Mouse (Mus musculus) Patski (cell line): ENCODE results near the gene Cct6b. TPM values are rescaled to one million over a fixed set of nuclear protein-coding genes. Genes with fewer than 3 reads are reported as not detected.
"Not testable (repeated sequence)": the region's sequence is repeated elsewhere in the genome, so short reads cannot be mapped to it uniquely, and the experiment has no call there.

Experiments
- ATAC-seq: fragments of 100-300 bp; one replicate; pipeline ENCODE4 v1.8.0; 2021
- CTCF ChIA-PET: fragments of 350-600 bp; sonication (Branson Sonifier 250); formaldehyde crosslinking; loops from one replicate; lab custom pipeline; 2022; ENCODE audit warnings: inconsistent platforms; lab: Charles Lee
- POLR2A ChIA-PET: fragments of 350-600 bp; sonication (Branson Sonifier 250); formaldehyde crosslinking; loops from one replicate; lab custom pipeline; 2022; ENCODE audit warnings: antibody characterized with exemption, inconsistent platforms; lab: Charles Lee
- DNase-seq: peaks from one replicate; pipeline ENCODE4 v3.0.0-alpha.2; 2011; ENCODE audit warnings: low read depth, low spot score
- H3K27me3 ChIP-seq: fragments of 371-371 bp; one replicate; pipeline ENCODE4 v1.5.1; 2021
- CTCF ChIP-seq: fragments of 100-300 bp; IDR thresholded peaks from one replicate; pipeline ENCODE4 v1.5.1; 2021
- in situ Hi-C: fragments of 300-500 bp; cut with MboI; formaldehyde crosslinking; loops from 3 replicates; pipeline ENCODE4 v1.11.1; 2018; ENCODE audit warnings: low pct_unique_long_range_greater_than_20kb, mixed read lengths
- polyA plus RNA-seq: library from polyadenylated mRNA; unstranded; gene quantifications from one replicate; pipeline ENCODE4 v1.2.3, GENCODE M21; 2021

Gene Cct6b
- polyA plus RNA-seq, 1 experiment from 2014 or later = 0.47 TPM

- CTCF ChIA-PET = interaction anchor here (1.4 to 1.5 kb wide), 2 partner anchors 8 to 21 kb away, joined by 4 read pairs; no protein-coding TSS in a partner anchor
- POLR2A ChIA-PET = no interaction called here
- no peak for DNase-seq
- in situ Hi-C loops = no loop called here
- H3K27me3 ChIP-seq = peaks cover 25% of the 10 kb centered on the region
- TF ChIP-seq CTCF = no peak
- no peak for ATAC-seq
Observed at GRCm38 (mm10) chr11:82712681-82713080, 51.4 kb downstream of the Cct6b start.

- ChIA-PET POLR2A (no interaction called here), CTCF (no interaction called here)
- DNase-seq = no peak
- no peak for ATAC-seq
- in situ Hi-C loops = no loop called here
- no peak for TF ChIP-seq CTCF
- peaks cover 46% of the 10 kb centered on the region for H3K27me3 ChIP-seq
Observed at GRCm38 (mm10) chr11:82708934-82709333, 55.2 kb downstream of the Cct6b start.

- peaks cover 66% of the 10 kb centered on the region for H3K27me3 ChIP-seq
- ATAC-seq (no peak), DNase-seq (no peak)
- no peak for TF ChIP-seq CTCF
- in situ Hi-C loops = no loop called here
- CTCF ChIA-PET = no interaction called here
- POLR2A ChIA-PET = no interaction called here
Observed at GRCm38 (mm10) chr11:82705082-82705481, 59.0 kb downstream of the Cct6b start.

GRCm38 (mm10) chr11:82699865-82700410 lies 64.2 kb downstream of the Cct6b start:
- TF ChIP-seq CTCF = no peak
- no peak for ATAC-seq
- H3K27me3 ChIP-seq = peaks cover 69% of the 10 kb centered on the region
- ChIA-PET CTCF (no interaction called here), POLR2A (no interaction called here)
- in situ Hi-C loops = no loop called here
- no peak for DNase-seq

GRCm38 (mm10) chr11:82695930-82696329 lies 68.2 kb downstream of the Cct6b start:
- peaks cover 40% of the 10 kb centered on the region for H3K27me3 ChIP-seq
- in situ Hi-C loops = no loop called here
- DNase-seq = no peak
- ChIA-PET CTCF (no interaction called here), POLR2A (no interaction called here)
- no peak for TF ChIP-seq CTCF
- ATAC-seq = no peak

- DNase-seq, CTCF ChIA-PET, in situ Hi-C loops, POLR2A ChIA-PET, ATAC-seq: not testable (repeated sequence)
- peaks cover 34% of the 10 kb centered on the region for H3K27me3 ChIP-seq
Observed at GRCm38 (mm10) chr11:82694947-82695346, 69.2 kb downstream of the Cct6b start.

GRCm38 (mm10) chr11:82692668-82693067 lies 71.5 kb downstream of the Cct6b start:
- DNase-seq (no peak), ATAC-seq (no peak)
- TF ChIP-seq CTCF = no peak
- in situ Hi-C loops = no loop called here
- CTCF ChIA-PET = no interaction called here
- POLR2A ChIA-PET = no interaction called here
- peaks cover 14% of the 10 kb centered on the region for H3K27me3 ChIP-seq

GRCm38 (mm10) chr11:82690476-82690875 lies 73.6 kb downstream of the Cct6b start:
- in situ Hi-C loops = no loop called here
- POLR2A ChIA-PET = no interaction called here

GRCm38 (mm10) chr11:82687668-82688067 lies 76.5 kb downstream of the Cct6b start:
- CTCF ChIA-PET = no interaction called here
- POLR2A ChIA-PET = no interaction called here
- no peak for TF ChIP-seq CTCF
- DNase-seq (no peak), ATAC-seq (no peak)
- in situ Hi-C loops = no loop called here
- H3K27me3 ChIP-seq = peaks cover 19% of the 10 kb centered on the region

More at GRCm38 (mm10) chr11:82690476-82690875, 73.6 kb downstream of the Cct6b start:
- DNase-seq (no peak), ATAC-seq (no peak)
- CTCF ChIA-PET = no interaction called here
- no peak for TF ChIP-seq CTCF
- peaks cover 2% of the 10 kb centered on the region for H3K27me3 ChIP-seq

GRCm38 (mm10) chr11:82684676-82685075 lies 79.4 kb downstream of the Cct6b start:
- ChIA-PET POLR2A (no interaction called here), CTCF (no interaction called here)
- peaks cover 39% of the 10 kb centered on the region for H3K27me3 ChIP-seq
- no peak for TF ChIP-seq CTCF
- ATAC-seq = no peak
- in situ Hi-C loops = no loop called here
- no peak for DNase-seq

- DNase-seq (no peak), ATAC-seq (no peak)
- CTCF ChIA-PET = no interaction called here
- TF ChIP-seq CTCF = no peak
- in situ Hi-C loops = no loop called here
- POLR2A ChIA-PET = no interaction called here
- H3K27me3 ChIP-seq = peaks cover 47% of the 10 kb centered on the region
Observed at GRCm38 (mm10) chr11:82683765-82684505, 80.2 kb downstream of the Cct6b start.
